Mouse (Mus musculus) retina, adult 2 months (tissue): ENCODE measurements around the gene Tex14.

ENCODE experiments used
- DNase-seq: peaks from one replicate; pipeline ENCODE4 v3.0.0-alpha.2; 2012; ENCODE audit warnings: low read depth, low spot score

Tex14 gene

DNA sequence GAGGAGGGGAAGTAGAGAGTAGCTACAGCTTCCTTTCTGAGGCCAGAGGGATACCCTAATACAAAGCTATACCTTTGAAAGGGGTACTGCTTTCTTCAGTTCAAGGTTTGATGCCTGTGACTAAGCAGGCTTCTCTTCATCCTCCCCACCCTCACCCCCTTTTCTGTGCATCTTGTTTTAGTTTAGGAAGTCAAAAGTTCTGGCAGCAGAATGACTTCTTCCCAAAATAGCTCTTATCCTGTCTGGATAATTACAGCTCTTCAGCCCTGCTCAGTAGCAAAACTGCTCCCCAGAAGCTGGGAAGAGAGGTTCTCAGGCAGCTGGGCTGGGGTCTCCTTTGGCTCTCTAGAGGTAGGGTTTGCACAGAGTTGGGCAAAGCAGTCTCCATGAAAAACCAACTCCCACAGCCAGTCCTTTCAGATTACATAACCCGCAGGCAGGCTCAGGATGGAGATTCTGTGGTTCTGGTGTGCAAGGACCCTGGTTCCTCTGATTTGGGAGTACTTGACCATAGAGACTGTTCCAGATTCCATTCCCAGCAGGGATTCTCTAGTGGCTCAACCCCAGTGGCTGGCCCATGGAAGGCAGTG lies 166.6 kb downstream of the Tex14 start:
- no peak for DNase-seq

DNA sequence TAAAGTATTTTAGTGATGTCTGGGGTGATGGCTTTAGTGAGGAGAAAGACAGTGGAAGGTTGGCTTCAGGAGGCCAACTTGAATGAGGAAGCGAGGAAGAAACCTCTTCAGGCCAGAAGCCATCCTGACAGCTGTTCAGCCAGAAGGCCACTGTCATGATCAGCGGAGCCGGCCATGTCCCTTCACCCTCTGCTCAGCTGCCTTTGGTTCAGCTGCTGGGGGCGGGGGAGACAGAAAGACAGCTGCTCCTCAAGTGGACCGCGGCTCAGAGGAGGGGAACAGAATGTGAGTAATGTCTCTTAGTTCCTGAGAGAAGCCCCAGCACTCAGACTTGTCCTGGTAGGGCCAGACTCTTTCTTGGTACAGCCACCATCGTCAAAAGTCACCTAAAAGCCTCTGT lies 168.9 kb downstream of the Tex14 start:
- no peak for DNase-seq

DNA sequence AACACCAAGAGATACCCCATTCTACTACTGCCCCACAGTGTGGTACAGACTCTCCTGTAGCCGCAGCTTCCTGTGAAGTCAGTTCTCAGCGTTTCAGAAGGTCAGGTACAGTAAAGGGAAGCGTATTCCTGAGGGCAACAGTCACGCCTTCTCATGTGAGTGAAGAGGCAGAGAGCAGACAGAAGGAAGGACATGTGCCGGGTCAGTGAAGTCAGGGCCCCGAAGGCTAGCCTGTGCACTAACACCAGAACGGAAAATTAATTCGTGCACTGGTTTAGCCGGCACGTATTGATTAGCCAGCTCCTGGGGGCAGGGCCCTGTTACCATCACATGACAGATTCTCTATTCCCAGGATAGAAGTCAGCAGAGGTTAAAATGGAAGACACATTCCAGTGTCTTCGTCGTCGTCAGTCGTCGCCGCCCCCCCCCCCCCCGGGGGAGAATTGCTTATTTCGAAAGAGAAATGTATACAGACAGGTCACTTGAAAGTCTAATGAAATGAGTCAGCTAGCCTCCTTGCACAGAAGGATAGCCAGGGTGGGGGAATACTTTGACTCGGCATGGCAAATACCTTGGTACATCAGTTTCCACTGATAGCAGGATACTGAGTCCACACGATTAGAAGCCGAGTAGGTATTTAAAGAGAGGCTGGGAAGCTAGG lies 169.8 kb downstream of the Tex14 start:
- DNase-seq, result no peak

DNA sequence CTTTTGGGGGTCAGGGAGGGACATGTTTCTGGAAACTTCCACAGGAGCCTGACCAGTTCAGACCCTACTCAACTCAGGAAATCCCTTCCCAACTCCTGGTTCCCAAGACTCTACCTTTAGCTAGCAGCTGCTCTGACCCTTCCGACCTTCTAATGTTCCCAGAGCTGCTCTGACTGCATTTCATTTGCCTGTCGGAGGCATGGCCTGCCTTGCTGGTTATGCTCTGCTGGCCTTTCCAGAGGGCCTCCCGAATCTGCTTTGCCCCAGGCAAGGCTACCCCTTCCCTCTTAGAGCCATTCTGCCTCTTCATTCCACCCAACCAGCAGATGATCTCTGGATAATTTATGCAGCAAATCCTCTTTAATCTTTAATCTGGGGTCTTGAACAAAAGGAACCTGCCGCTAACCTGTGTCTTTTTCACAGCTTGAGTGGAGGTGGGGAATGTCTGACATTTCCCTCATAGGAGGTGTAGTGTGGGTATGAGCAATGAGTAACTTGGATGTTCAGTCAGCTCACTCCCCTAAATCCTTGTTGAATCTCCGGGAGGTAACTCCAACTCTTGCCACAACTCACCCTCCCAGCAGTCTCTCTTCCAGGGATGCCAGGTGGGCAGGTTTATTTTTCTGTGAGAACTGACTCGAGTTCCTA lies 172.9 kb downstream of the Tex14 start:
- no peak for DNase-seq

DNA sequence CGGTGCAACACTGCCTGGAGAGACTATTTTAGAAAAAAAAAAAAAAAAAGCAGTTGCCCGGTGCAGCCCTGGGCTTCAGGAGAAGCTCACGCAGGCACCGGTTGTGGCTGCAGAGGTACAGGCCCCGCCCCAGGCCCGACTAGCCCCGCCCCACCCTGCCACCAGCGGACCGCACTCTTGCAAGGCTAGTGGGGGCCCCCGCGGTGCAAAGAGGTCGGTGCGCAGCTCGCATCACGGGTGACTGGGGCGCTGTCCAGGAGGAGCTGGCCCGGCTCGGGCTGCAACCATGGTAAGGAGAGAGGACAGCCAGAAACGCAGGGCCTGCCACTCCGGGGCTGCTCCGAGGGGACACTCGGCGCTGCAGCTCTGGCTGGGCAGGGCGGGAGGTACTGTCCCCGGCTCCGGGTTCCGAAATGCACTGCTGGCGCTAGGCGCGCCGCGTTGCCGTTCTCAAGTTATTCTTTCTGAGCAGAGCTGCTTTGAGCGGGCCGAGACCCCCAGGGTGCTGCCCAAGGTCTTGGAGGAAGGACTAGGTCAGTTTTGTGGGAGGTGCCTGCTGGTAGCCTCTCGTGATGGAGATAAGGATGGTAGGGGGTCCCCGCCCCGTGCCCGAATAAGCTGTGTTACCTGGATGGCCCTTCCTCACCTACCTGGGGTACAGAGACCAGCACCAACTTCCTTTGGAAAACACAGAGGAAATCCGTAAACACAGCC lies 173.5 kb downstream of the Tex14 start:
- no peak for DNase-seq

DNA sequence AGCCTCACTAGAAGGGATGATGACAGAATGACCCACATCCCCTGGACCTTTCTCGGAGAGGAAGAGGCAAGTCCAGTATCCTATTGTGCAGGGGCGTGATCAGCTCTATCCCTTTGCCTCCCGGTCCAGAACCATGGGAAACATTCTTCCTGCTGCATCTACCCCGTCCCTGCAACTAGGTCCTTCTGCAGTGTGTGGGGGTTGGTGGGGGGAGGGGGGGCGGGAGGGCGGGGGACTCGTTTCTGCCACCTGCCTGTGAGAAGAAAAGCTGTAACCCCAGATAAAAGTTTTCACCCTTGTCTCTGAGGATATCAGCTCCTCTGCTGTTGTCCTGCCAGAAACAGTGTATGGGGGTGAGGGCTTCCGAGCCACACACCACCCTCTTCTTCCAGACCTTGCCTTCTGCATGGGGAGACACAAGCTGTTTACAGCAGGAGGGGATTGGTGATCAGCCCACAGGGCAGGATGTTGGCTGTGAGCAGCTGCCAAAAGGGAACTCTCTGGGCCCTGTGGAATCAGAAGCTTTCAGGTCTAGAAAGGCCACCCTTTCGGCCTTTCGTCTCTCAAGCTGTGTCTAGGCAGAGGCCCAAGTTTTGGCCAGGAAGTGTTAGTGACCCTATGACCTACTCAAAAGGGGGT lies 174.2 kb downstream of the Tex14 start:
- no peak for DNase-seq

DNA sequence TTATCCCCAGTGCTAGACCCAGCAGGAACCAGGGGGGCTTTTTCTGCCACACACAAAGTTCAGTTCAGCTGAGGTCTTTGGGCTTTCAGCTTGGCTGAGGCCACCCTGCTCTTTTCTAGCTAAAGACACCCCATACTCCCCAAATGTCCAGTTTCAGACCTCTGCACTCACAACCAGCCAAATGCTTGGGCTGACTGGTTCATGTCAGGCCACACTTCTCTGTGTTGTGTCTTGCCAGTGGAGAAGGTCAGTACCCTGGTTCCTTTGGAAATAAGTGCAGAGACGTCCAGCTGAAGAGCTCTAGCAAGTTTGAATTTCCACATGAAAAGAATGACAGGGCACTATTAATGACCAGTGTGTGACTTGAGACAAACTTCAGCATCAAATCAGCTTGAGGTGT lies 174.8 kb downstream of the Tex14 start:
- no peak for DNase-seq

DNA sequence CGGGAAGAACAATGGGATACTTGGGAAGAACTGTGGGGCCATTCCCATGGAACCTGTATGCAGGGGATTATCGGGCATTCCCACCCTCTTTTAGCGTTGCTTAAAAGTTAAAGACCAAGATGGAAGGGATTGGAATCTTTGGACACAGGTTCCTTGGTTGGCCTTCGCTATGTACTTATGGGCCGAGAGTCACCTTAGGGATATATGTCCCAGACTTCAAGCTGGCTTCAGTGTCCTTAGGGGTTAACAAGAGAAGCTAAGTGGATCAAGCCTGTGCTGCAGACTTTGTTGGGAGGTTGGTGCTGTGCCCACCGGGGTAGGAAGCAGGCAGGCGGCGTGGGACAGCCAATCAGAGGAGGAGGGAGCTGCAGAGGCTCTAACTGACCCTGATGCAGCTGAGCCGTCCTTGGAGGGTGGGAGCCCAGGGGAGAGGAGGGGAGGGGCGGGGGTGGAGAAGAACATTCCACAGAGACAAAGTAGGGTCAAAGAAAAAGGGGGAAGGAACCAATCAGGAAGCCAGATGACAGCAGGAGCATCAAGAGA lies 175.7 kb downstream of the Tex14 start:
- DNase-seq, result no peak

DNA sequence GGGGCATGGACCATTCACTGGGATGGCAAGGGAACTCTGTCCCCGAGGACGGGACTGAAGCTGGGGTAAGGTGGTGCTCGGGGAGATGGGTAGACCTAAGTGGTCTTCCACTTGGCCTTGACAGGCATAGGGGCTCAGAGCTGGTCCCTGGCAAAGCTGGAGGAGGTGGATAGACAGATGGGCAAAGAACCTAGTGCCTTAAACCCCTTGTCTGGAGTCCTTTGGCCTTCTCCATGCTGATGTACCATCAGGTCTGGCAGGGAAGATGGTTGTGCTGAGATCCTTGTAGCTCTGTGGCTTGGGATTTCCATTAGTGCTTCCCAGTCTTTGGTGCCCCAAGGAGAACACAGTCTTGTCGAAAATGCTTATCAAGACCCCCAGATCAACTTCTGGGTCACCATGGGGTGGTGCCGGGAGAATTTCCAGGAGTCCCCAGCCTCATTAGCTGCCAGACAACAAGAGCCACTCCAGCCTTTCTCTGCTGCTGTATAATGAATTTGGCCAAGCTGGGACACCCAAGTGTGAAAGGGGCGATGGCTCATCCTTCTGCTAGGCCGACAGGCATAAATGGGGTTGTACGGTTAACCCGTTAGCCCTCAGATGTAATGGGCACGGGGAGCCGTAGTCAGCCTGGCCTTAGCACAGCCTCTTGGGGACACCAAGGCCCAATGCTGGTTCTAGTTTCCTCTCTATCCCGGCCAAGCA lies 176.4 kb downstream of the Tex14 start:
- no peak for DNase-seq

DNA sequence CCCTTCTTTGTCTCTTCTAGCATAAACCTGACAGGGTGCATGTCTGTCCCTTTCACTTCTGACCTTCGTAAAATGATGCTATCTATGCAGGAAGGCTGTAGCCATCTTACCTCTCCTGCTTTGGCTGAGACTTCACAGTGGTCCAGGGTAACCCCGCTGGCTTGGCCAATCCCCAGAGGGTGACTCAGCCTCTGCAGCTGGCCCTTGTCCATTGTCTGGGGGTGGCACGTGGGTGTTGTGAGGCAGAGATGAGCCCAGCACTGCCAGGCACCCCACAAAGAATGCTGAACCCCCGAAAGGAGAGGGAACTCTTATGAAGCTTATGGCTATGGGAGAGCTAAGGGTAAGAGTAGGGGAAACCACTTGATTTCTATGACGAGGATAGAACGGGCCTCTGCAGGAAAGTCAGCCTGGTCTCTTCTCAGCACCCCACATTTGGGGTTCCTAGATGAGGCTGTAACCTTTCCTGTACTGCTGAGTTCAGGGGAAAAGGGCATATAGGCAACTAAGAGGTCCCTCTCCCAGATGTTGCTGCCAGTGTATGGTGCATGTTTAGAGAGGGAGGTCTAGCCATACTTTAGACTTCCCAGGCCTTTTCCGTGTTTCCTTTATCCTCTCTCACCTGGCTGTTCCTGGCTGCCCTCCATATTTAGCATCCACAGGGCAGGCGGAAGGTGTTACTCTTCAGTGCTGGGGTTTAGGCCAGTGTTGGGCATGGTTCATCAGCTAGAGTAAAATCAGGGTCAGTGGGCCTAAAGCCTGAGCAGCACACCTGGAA lies 177.3 kb downstream of the Tex14 start:
- no peak for DNase-seq

DNA sequence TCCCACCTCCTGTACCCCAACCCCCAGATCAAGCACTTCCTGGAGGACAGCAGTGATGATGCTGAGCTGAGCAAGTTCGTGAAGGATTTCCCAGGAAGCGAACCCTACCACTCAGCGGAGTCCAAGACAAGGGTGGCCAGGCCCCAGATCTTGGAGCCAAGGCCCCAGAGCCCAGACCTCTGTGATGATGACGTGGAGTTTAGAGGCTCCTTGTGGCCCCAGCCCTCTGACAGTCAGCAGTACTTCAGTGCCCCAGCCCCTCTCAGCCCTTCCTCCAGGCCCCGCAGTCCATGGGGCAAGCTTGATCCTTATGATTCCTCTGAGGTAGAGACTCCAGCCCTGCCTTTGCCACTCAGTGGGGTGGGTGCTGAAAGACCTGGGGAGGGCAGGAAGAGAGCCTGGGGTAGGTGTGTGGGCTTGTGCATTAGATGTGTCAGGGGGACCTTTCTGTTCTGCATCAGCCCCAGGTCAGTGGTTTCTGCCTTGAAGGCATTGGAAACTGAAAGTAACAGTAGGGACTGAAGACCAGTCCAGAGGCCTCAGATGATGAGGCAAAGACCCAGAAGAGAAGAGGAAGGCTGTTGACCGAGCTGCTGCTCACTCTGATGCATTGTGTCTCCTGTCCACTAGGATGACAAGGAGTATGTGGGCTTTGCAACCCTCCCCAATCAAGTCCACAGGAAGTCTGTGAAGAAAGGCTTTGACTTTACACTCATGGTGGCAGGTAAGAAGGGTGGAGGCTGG lies 178.6 kb downstream of the Tex14 start:
- DNase-seq, result no peak

DNA sequence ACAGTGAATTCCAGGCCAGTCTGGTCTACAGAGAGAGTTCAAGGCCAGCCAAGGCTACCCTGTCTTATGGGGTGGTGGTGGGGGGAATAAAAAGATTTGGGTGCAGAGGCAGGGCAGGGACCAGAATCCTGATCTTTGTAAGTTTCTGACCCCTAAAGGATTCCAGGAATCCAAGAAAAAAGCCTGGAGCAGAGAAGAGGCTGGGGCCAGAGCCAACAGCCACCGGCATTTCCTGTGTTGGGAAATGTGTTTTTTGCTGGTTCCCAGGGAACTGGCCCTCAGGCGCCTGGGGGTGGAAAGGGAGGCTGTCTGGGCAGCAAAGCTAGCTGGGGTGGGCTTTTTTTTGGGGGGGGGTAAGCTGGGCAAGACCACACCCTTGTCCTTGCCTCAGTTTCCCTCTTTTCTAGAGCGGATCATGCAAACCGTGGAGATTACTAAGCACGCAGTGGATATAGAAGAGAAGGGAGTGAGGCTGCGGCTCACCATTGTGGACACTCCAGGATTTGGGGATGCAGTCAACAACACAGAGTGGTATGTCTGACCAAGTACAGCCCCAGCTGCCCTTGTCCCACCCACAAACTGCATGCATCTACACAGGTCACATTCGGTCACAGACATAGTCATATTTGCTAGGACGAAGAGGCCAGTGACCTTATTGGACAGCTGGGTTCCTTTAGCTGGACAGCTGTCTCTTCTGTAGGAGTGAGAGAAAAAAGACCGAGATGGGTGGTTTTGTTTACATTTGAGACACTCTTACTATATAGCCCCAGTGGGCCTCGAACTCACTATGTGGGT lies 180.0 kb downstream of the Tex14 start:
- DNase-seq, result no peak

DNA sequence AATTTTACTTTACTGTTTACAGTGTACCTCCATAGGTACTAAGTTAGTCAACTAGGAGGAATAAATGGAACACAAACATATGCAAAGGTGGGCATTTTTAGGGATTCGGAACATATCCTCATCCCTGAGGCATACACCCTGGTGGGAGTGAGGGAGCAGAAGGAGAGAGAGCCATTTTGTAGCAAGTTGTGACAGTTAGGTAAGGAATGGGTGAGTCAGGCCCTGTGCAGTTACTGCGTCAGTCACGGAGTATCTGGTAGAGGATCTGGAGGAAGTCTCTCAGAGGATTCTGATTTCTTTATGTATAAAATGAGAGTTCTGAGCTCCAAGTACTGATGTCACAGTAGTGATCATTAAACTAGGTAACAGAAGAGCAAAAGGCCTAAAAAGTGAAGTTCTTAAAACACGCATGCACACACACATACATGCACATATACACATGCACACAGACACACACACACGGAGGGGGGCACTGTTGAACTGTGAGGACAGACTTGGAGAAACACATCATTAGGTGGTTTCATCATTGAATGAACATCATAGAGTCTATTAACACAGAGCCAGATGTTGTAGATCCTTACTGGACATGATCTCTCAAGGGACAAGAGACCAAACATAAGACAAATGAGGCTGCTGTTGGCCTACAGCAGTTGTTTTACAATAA lies 182.5 kb downstream of the Tex14 start:
- no peak for DNase-seq

DNA sequence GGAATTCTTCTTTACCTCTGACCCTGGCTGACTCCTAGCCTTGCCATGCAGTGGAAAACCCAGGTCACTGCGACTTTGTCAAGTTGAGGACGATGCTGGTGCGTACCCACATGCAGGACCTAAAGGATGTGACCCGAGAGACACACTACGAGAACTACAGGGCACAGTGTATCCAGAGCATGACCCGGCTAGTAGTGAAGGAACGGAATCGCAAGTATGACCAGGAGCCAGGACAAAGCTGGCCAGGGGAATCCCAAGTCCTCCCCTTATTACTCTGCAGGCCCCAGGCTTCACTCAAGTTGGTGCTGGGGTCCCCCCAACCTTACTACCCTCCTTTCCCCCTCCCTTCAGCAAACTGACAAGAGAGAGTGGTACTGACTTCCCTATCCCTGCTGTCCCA lies 184.7 kb downstream of the Tex14 start:
- DNase-seq, result no peak

DNA sequence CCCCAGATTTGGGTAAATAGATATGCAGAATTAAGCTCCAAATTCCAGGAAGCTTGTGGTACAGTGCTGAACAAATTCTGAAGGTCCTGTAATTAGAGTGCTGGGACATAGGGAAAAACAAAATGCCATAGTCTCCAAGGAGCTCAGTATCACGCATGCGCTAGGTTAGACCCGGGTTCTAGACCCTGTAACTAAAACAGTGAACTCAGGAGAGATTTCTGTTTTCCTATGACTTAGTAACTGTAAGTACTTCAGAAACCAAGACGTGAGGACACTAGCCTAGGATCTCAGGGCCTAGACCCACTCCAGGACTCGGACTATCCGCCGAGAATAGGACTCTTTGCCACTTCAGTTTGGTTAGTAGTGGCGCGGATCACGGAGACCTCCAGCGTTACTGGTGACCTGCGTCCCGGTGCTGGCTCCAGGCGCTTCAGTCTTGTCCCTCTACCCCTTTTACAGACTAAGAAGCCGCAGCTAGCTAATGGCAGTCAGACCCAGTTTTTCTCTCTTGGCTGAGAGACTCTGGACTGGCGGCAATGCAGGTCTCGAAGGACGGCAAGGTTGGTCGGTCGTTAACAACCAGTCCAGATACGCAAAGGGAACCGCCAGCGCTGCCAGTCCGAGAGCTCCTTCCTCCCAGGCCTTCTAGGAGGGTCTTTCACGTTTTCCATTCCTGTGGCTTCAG lies 186.1 kb downstream of the Tex14 start:
- DNase-seq, result no peak

DNA sequence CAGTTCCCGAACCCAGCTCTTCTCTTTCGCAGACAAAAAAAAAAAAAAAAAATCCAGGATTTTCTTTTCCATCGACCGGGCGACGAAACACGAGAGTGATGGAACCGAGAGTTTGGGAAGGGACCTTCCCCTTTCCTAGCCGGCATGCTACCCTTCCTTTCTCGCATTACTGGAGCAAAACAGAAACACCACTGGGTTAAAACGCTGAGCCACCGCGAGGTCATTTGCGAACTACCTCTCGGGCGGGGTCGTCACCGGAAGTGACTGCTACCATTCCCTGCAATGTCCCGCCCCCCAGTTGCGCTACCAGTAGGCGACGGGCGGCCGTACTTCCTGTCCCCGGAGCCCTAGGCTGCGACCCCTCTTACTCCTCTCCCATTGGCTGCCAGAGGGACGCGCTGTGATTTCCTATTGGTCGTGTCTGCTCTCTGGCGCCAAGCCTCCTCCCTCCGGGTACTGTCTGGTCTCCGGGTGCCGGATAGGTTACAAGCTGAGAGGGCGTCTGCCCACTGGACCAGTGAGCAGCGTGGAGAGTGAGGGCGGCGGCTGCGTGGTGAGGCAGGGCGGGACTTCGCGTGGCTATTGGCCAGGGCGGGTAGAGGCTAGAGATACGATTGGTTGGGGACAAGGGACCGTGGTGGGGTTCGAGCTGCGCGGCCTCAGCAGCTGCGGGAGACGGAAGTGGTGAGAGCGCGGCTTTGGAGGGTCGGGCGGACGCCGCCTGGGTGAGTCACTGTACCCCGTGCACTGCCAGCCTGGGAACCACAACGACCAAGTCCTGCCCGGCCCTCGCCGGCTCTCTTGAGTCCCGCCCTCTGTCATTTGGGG lies 186.9 kb downstream of the Tex14 start, which contains the start of gene Mtmr4:
TSS of gene Mtmr4 (plus strand) at position 637 of the 828 bp plus-strand sequence.
- peak; percentile 97 for DNase-seq

DNA sequence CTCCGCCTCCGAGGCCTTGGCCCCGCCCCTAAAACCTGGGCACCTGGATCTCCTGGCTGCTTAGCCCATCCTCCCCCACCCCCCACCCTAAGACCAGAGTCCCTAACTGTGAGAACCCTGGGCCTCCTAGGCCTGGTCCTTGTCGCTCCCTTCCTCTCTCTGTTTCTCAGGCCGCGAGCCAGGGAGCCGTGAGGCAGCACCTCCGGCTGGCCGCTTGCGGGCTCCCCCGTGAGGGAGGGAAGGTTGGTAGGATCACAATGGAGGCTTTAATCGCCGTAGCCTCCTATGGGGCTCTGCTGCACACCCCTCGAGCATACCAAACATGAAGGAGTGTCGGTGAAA lies 187.5 kb downstream of the Tex14 start:
- no peak for DNase-seq
